Comparison of ENCODE assay signal across 15 mouse cellular contexts in genomic region chr6:122605483-122605882, GRCm38 (mm10). TPM values are rescaled to one million over a fixed set of nuclear protein-coding genes. Genes with fewer than 3 reads are reported as not detected.
A peak's percentile ranks its signal among the peaks of the same experiment; 100 is the strongest.
DNase-seq lines count a peak whose midpoint lies in the region; ATAC-seq and TF ChIP-seq lines count a peak whose summit lies in the region.
"Had no signal": no experiment of that assay in that cellular context is flagged by ENCODE, and none has a peak within 500 bp of the region (broad histone marks: within the 10 kb centered on the region; RNA-seq: fewer than 3 reads in every experiment).

No protein-coding gene starts in this region.

- H3K27me3 ChIP-seq in hindbrain, embryonic 14.5 days (ENCODE audit: control insufficient read depth, insufficient read depth, low read length) = no peaks in the 10 kb centered on the region
- H3K27me3 ChIP-seq: kidney, embryonic 15.5 days had no signal

- H3K4me3 ChIP-seq in bone marrow macrophage, adult 2 months (ENCODE audit: insufficient read depth, low read length) = no peak overlapping the region
- H3K4me3 ChIP-seq in hindbrain, embryonic 14.5 days (replicated peaks; ENCODE audit: low read length) = no peak overlapping the region
- H3K4me3 ChIP-seq: kidney, embryonic 15.5 days had no signal

- no peaks in the 10 kb centered on the region for H3K36me3 ChIP-seq in hindbrain, embryonic 14.5 days (replicated peaks; ENCODE audit: control insufficient read depth, insufficient read depth)
- H3K36me3 ChIP-seq: kidney, embryonic 15.5 days had no signal

- H3K27ac ChIP-seq in bone marrow macrophage, adult 2 months (ENCODE audit: insufficient read depth, low read depth, low read length) = no peak overlapping the region
- H3K27ac ChIP-seq in hindbrain, embryonic 14.5 days = no peak overlapping the region
- H3K27ac ChIP-seq: kidney, embryonic 15.5 days had no signal

- H3K9ac ChIP-seq in hindbrain, embryonic 14.5 days = no peak overlapping the region
- H3K9ac ChIP-seq: kidney, embryonic 15.5 days had no signal

- DNase-seq in CD4-positive, CD25-positive, alpha-beta regulatory T cell, adult 2 months (ENCODE audit: low read depth, low spot score) = peak; percentile 64
- peak; percentile 15 for DNase-seq in lung, postnatal 25 days (ENCODE audit: low spot score)
- DNase-seq in lung, postnatal 10 days = no peak
- DNase-seq in thymus, postnatal 0 days (ENCODE audit: low spot score) = peak; percentile 42
- DNase-seq in layer of hippocampus, adult 9-10 months (ENCODE audit: low spot score) = no peak
- no peak for DNase-seq in hindbrain, embryonic 14.5 days (ENCODE audit: low spot score)
- DNase-seq: adrenal gland, postnatal 25 days; cerebellum, adult 9-11 months; heart, postnatal 10 days had no signal

- H3K4me1 ChIP-seq in bone marrow macrophage, adult 2 months (ENCODE audit: control insufficient read depth, insufficient read depth, low read length) = peaks cover 14% of the 10 kb centered on the region
- H3K4me1 ChIP-seq in hindbrain, embryonic 14.5 days (replicated peaks; ENCODE audit: control insufficient read depth, insufficient read depth, low read length) = no peaks in the 10 kb centered on the region
- H3K4me1 ChIP-seq: kidney, embryonic 15.5 days had no signal

- H3K4me2 ChIP-seq in hindbrain, embryonic 14.5 days (replicated peaks) = no peak overlapping the region
- H3K4me2 ChIP-seq: kidney, embryonic 15.5 days had no signal

- 94% methylated on average over 8 of the region's 8 CpGs for WGBS in hindbrain, embryonic 14.5 days

- no peak for TF ChIP-seq POLR2A in bone marrow macrophage, adult 2 months (IDR thresholded peaks at IDR 0.05; ENCODE audit: borderline replicate concordance, low read depth, low read length)

- no peak for ATAC-seq in CD4-positive, CD25-positive, alpha-beta regulatory T cell, adult 4 months
- no peak for ATAC-seq in hindbrain, embryonic 14.5 days (ENCODE audit: low FRiP score)

- H3K9me3 ChIP-seq in hindbrain, embryonic 14.5 days (ENCODE audit: control insufficient read depth, low read length) = no peaks in the 10 kb centered on the region
- H3K9me3 ChIP-seq: kidney, embryonic 15.5 days had no signal

- TF ChIP-seq CTCF in bone marrow macrophage, adult 2 months (IDR thresholded peaks at IDR 0.05; ENCODE audit: low read depth, low read length) = 0 out of 2 replicates have a peak, but pooled peaks have one; percentile 14

RNA-seq across cellular contexts. Expression of gene Apobec1, which starts 3.2 kb away (rescaled TPM):
- 10 to 100 TPM; 24.3 to 35.4 TPM for polyA plus RNA-seq in CD4-positive, CD25-positive, alpha-beta regulatory T cell, adult 4 months (2017; shearing (Covaris generic))
- 664 and 728 TPM in 2 replicates for polyA plus RNA-seq in bone marrow macrophage, adult 2 months (2012; ENCODE audit: insufficient read depth, insufficient read length, missing spikeins)
- polyA plus RNA-seq in thymus, postnatal 0 days (2015; fragmentation: Nextera tagmentation; extraction: Ambion mirVana) = 10.7 and 12.1 TPM in 2 replicates
- polyA plus RNA-seq in hindbrain, embryonic 14.5 days (2014; fragmentation: Nextera tagmentation; extraction: Ambion mirVana) = 1.5 and 1.9 TPM in 2 replicates

RNA-seq across cellular contexts. Expression of gene Gdf3, which starts 4.4 kb away (rescaled TPM):
- not detected for polyA plus RNA-seq in CD4-positive, CD25-positive, alpha-beta regulatory T cell, adult 4 months (2017; shearing (Covaris generic))
- polyA plus RNA-seq in bone marrow macrophage, adult 2 months (2012; ENCODE audit: insufficient read depth, insufficient read length, missing spikeins) = 30.2 and 32.0 TPM in 2 replicates
- 0.83 and 0.90 TPM in 2 replicates for polyA plus RNA-seq in thymus, postnatal 0 days (2015; fragmentation: Nextera tagmentation; extraction: Ambion mirVana)
- polyA plus RNA-seq in hindbrain, embryonic 14.5 days (2014; fragmentation: Nextera tagmentation; extraction: Ambion mirVana) = not detected in 2 replicates
- polyA plus RNA-seq: C2C12; embryonic facial prominence, embryonic 14.5 days; kidney, embryonic 15.5 days had no signal

RNA-seq across cellular contexts. Expression of gene Dppa3, which starts 20.7 kb away (rescaled TPM):
- polyA plus RNA-seq in CD4-positive, CD25-positive, alpha-beta regulatory T cell, adult 4 months (2017; shearing (Covaris generic)) = not detected
- 14.6 and 20.2 TPM in 2 replicates for polyA plus RNA-seq in bone marrow macrophage, adult 2 months (2012; ENCODE audit: insufficient read depth, insufficient read length, missing spikeins)
- polyA plus RNA-seq in thymus, postnatal 0 days (2015; fragmentation: Nextera tagmentation; extraction: Ambion mirVana) = 3.9 and 4.4 TPM in 2 replicates
- not detected in 2 replicates for polyA plus RNA-seq in hindbrain, embryonic 14.5 days (2014; fragmentation: Nextera tagmentation; extraction: Ambion mirVana)
- polyA plus RNA-seq: C2C12; embryonic facial prominence, embryonic 14.5 days; kidney, embryonic 15.5 days; neural tube, embryonic 11.5 days had no signal

RNA-seq across cellular contexts. Expression of gene Aicda, which starts 51.9 kb away (rescaled TPM):
- polyA plus RNA-seq in CD4-positive, CD25-positive, alpha-beta regulatory T cell, adult 4 months (2017; shearing (Covaris generic)) = 1 to 10 TPM in 1 of 2 experiments, under 1 TPM in 1; 0.66 to 1.6 TPM
- polyA plus RNA-seq in bone marrow macrophage, adult 2 months (2012; ENCODE audit: insufficient read depth, insufficient read length, missing spikeins) = 0.45 TPM in 1 of 2 replicates, not detected in the other
- polyA plus RNA-seq in thymus, postnatal 0 days (2015; fragmentation: Nextera tagmentation; extraction: Ambion mirVana) = 0.18 and 0.25 TPM in 2 replicates
- polyA plus RNA-seq in hindbrain, embryonic 14.5 days (2014; fragmentation: Nextera tagmentation; extraction: Ambion mirVana) = 0.52 and 1.0 TPM in 2 replicates
- polyA plus RNA-seq: C2C12; kidney, embryonic 15.5 days; neural tube, embryonic 11.5 days had no signal

Comparison
In these comparisons a context has a peak if more than half of its experiments do, and no peak if none do; other contexts are left out.
1. DNase-seq: peak in CD4-positive, CD25-positive, alpha-beta regulatory T cell, adult 2 months (single experiment), lung, postnatal 25 days (single experiment) and thymus, postnatal 0 days (single experiment); none in lung, postnatal 10 days (single experiment), layer of hippocampus, adult 9-10 months (single experiment) and hindbrain, embryonic 14.5 days (single experiment).
2. RNA of gene Apobec1, which starts 3.2 kb away (polyA plus RNA-seq): 664 to 728 TPM in bone marrow macrophage, adult 2 months; 24.3 to 35.4 TPM in CD4-positive, CD25-positive, alpha-beta regulatory T cell, adult 4 months, 10.7 to 12.1 TPM in thymus, postnatal 0 days and 1.5 to 1.9 TPM in hindbrain, embryonic 14.5 days; every median in the first group is over 10 times any median in the second.
3. RNA of gene Gdf3, which starts 4.4 kb away (polyA plus RNA-seq): 30.2 to 32.0 TPM in bone marrow macrophage, adult 2 months; 0.83 to 0.90 TPM in thymus, postnatal 0 days, not detected in hindbrain, embryonic 14.5 days and not detected in CD4-positive, CD25-positive, alpha-beta regulatory T cell, adult 4 months; every median in the first group is over 10 times any median in the second.